Mouse (Mus musculus) right cerebral cortex, postnatal 4 days (tissue): ENCODE data around the gene Zyx.

Experiments
- DNase-seq: peaks from one replicate; pipeline ENCODE4 v3.0.0-alpha.2; 2022

Zyx gene

DNA sequence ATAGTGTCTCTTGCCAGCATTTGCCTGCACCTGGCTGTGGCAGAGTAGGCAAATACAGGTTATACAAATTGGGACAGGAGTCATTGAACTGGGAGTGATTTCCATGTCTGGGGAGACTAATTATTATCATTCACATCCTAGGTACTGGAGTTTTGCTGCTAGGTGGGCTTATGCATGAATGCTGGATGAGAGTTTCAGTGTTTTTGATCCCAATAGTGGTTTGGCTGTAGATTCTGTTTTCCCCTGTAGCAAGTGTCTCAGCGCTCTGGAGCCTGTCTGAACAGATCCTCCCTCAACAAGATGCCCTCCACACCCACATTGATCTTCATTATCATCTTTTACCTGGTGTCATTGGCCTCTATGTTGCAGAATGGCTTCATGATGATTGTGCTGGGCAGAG is 50.5 kb downstream of the Zyx start, which contains the start of gene Tas2r143:
Gene Tas2r143, plus strand, starts transcription at position 301 of the 400 bp plus-strand sequence.
- DNase-seq, result no peak

DNA sequence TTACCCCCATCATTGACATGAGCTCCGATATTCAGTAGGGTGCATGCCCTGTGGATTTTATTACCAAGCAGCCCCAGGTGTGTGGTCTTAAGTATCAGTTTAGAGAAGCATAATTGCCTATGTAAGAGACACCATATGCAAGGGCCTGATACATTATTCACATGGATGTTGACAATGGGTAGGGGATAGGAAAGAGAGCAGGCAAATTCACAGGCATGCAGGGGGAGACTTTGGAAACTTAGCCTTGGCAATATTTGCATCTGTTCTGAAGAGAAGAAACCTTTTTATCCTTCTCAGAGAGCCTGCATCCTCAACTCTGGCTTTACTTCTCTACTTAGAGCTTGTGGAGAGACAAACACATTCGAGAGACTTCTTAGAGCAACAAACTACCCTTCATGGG is 55.7 kb downstream of the Zyx start, which contains the start of gene Tas2r135:
Gene Tas2r135, plus strand, starts transcription at position 301 of the 400 bp plus-strand sequence.
- no peak for DNase-seq
